Mouse (Mus musculus): ENCODE results near the gene Tmem88. TPM values are rescaled to one million over a fixed set of nuclear protein-coding genes. Genes with fewer than 3 reads are reported as not detected.

The Tmem88 gene
- polyA plus RNA-seq, 1 experiment from 2014 or later: 4.7 TPM

- H3K4me3 ChIP-seq (ENCODE audit: low read depth, low read length): no peak overlapping the region
Observed at GRCm38 (mm10) chr11:69371601-69372000, 26.4 kb downstream of the Tmem88 start.

GRCm38 (mm10) chr11:69370817-69371215, 27.2 kb downstream of the Tmem88 start:
- Histone ChIP-seq H3K9ac (ENCODE audit: low read length) (peak overlapping the region; percentile 18; the same call in 1 of the 2 replicates), H3K4me2 (ENCODE audit: low read length) (peak overlapping the region; percentile 28), H3K27me3 (replicated peaks; ENCODE audit: control insufficient read depth, insufficient read depth, low read length) (no peaks in the 10 kb centered on the region), H3K27ac (ENCODE audit: low read depth, low read length) (peak overlapping the region; percentile 88), H3K9me3 (replicated peaks; ENCODE audit: control insufficient read depth, low read length) (no peaks in the 10 kb centered on the region), H3K4me1 (ENCODE audit: control insufficient read depth, insufficient read depth, low read length) (peaks cover 27% of the 10 kb centered on the region), H3K4me3 (ENCODE audit: low read depth, low read length) (0 out of 2 replicates have a peak overlapping the region, but pooled peaks have one; percentile 4), H3K36me3 (ENCODE audit: control insufficient read depth, insufficient read depth, low read length) (peaks cover 8% of the 10 kb centered on the region; the same call in 1 of the 2 replicates)
- DNase-seq (ENCODE audit: low spot score) (peak; percentile 22), ATAC-seq (no peak)
- WGBS: 15% methylated on average over 9 of the region's 9 CpGs

More at GRCm38 (mm10) chr11:69371601-69372000, 26.4 kb downstream of the Tmem88 start:
- Histone ChIP-seq H3K4me1 (ENCODE audit: control insufficient read depth, insufficient read depth, low read length) (peaks cover 23% of the 10 kb centered on the region), H3K27ac (ENCODE audit: low read depth, low read length) (peak overlapping the region; percentile 88), H3K36me3 (ENCODE audit: control insufficient read depth, insufficient read depth, low read length) (peaks cover 8% of the 10 kb centered on the region; the same call in 1 of the 2 replicates), H3K9me3 (replicated peaks; ENCODE audit: control insufficient read depth, low read length) (no peaks in the 10 kb centered on the region), H3K9ac (ENCODE audit: low read length) (no peak overlapping the region; the same call in 1 of the 2 replicates), H3K27me3 (replicated peaks; ENCODE audit: control insufficient read depth, insufficient read depth, low read length) (no peaks in the 10 kb centered on the region), H3K4me2 (ENCODE audit: low read length) (peak overlapping the region; percentile 28)
- WGBS: 27% methylated on average over 12 of the region's 12 CpGs
- ATAC-seq (no peak; the same call in 1 of the 2 replicates), DNase-seq (ENCODE audit: low spot score) (peak; percentile 29)

DNA sequence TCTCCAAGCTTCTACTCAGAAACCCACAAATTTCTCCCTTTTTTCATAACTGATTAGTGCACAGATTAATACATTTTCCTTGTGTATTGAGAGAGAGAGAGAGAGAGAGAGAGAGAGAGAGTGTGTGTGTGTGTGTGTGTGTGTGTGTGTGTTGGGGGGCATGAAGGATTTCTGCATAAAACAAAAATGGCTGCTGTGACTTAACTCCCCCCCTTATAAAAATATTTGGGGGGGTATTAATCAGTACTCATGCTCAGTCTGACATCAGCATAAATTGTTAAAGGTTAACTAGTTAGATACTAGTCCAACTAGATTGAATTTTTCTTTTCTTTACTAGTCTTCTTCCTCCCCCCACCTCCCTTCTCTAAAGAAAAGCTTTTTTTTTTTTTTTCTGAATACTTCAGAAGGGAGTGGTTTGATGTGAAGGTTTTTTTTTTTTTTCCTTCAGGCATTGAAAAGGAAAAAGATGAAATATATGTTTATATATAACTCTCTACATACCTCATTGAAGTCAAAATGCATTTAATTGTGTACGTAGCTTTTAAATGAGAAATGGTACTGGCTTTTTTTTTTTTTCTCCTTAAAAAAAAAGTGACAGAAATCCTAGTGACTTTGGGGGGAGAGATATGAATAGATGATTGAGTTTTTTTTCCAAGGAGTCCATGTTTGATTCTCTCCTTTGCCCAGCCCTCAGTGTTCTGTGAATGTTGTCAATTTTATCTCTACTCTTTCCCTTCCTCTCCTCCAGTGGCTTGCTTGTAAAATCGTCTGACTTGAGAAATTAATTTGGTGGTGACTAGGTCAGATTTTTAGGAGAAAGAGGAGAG, 27.8 kb downstream of the Tmem88 start:
- DNase-seq (ENCODE audit: low spot score) (peak; percentile 59), ATAC-seq (no peak)
- Histone ChIP-seq H3K36me3 (ENCODE audit: control insufficient read depth, insufficient read depth, low read length) (peaks cover 5% of the 10 kb centered on the region; the same call in 1 of the 2 replicates), H3K9me3 (replicated peaks; ENCODE audit: control insufficient read depth, low read length) (no peaks in the 10 kb centered on the region), H3K27ac (ENCODE audit: low read depth, low read length) (peak overlapping the region; percentile 100), H3K4me3 (ENCODE audit: low read depth, low read length) (peak overlapping the region; percentile 97), H3K4me2 (ENCODE audit: low read length) (peak overlapping the region; percentile 96), H3K27me3 (replicated peaks; ENCODE audit: control insufficient read depth, insufficient read depth, low read length) (no peaks in the 10 kb centered on the region), H3K4me1 (ENCODE audit: control insufficient read depth, insufficient read depth, low read length) (peaks cover 33% of the 10 kb centered on the region), H3K9ac (ENCODE audit: low read length) (peak overlapping the region; percentile 100)
- 16% methylated on average over 2 of the region's 2 CpGs for WGBS

GRCm38 (mm10) chr11:69369215-69369989, 28.6 kb downstream of the Tmem88 start, which contains the start of gene Chd3:
Gene Chd3 (minus strand): TSS chr11:69369406.
- 2% methylated on average over 16 of the region's 34 CpGs for WGBS
- ATAC-seq: no peak

GRCm38 (mm10) chr11:69368356-69369214, 29.4 kb downstream of the Tmem88 start:
- Histone ChIP-seq H3K36me3 (ENCODE audit: control insufficient read depth, insufficient read depth, low read length) (peaks cover 11% of the 10 kb centered on the region), H3K4me2 (ENCODE audit: low read length) (peak overlapping the region; percentile 96), H3K9me3 (replicated peaks; ENCODE audit: control insufficient read depth, low read length) (no peaks in the 10 kb centered on the region), H3K4me3 (ENCODE audit: low read depth, low read length) (peak overlapping the region; percentile 97), H3K9ac (ENCODE audit: low read length) (peak overlapping the region; percentile 100), H3K27me3 (replicated peaks; ENCODE audit: control insufficient read depth, insufficient read depth, low read length) (no peaks in the 10 kb centered on the region), H3K27ac (ENCODE audit: low read depth, low read length) (peak overlapping the region; percentile 100), H3K4me1 (ENCODE audit: control insufficient read depth, insufficient read depth, low read length) (peaks cover 47% of the 10 kb centered on the region)
- ATAC-seq: no peak
- peak; percentile 42 for DNase-seq (ENCODE audit: low spot score)
- under 1% methylated on average over 55 of the region's 106 CpGs for WGBS

More at GRCm38 (mm10) chr11:69369215-69369989, 28.6 kb downstream of the Tmem88 start, which contains the start of gene Chd3:
- Histone ChIP-seq H3K27ac (ENCODE audit: low read depth, low read length) (peak within 1 kb of the TSS; percentile 100), H3K4me3 (ENCODE audit: low read depth, low read length) (peak within 1 kb of the TSS; percentile 97), H3K4me1 (ENCODE audit: control insufficient read depth, insufficient read depth, low read length) (peaks cover 41% of the 10 kb centered on the region), H3K27me3 (replicated peaks; ENCODE audit: control insufficient read depth, insufficient read depth, low read length) (no peaks in the 10 kb centered on the region), H3K9me3 (replicated peaks; ENCODE audit: control insufficient read depth, low read length) (no peaks in the 10 kb centered on the region), H3K36me3 (ENCODE audit: control insufficient read depth, insufficient read depth, low read length) (peaks cover 6% of the 10 kb centered on the region), H3K9ac (ENCODE audit: low read length) (peak within 1 kb of the TSS; percentile 100), H3K4me2 (ENCODE audit: low read length) (peak within 1 kb of the TSS; percentile 96)
- DNase-seq (ENCODE audit: low spot score): peak; percentile 42

- peak overlapping the region; percentile 97 for H3K4me3 ChIP-seq (ENCODE audit: low read depth, low read length)
- H3K36me3 ChIP-seq (ENCODE audit: control insufficient read depth, insufficient read depth, low read length): peaks cover 18% of the 10 kb centered on the region
- DNase-seq (ENCODE audit: low spot score) (peak; percentile 17), ATAC-seq (no peak)
- H3K4me2 ChIP-seq (ENCODE audit: low read length): peak overlapping the region; percentile 96
- H3K4me1 ChIP-seq (ENCODE audit: control insufficient read depth, insufficient read depth, low read length): peaks cover 47% of the 10 kb centered on the region
- no peaks in the 10 kb centered on the region for H3K9me3 ChIP-seq (replicated peaks; ENCODE audit: control insufficient read depth, low read length)
- H3K27me3 ChIP-seq (replicated peaks; ENCODE audit: control insufficient read depth, insufficient read depth, low read length): no peaks in the 10 kb centered on the region
- H3K27ac ChIP-seq (ENCODE audit: low read depth, low read length): peak overlapping the region; percentile 100
- WGBS: under 1% methylated on average over 22 of the region's 22 CpGs
- H3K9ac ChIP-seq (ENCODE audit: low read length): peak overlapping the region; percentile 100
Observed at GRCm38 (mm10) chr11:69367616-69368355, 30.2 kb downstream of the Tmem88 start.

GRCm38 (mm10) chr11:69366855-69367615, 31.0 kb downstream of the Tmem88 start:
- Histone ChIP-seq H3K36me3 (ENCODE audit: control insufficient read depth, insufficient read depth, low read length) (peaks cover 24% of the 10 kb centered on the region), H3K4me1 (ENCODE audit: control insufficient read depth, insufficient read depth, low read length) (peaks cover 42% of the 10 kb centered on the region), H3K4me3 (ENCODE audit: low read depth, low read length) (peak overlapping the region; percentile 97), H3K9ac (ENCODE audit: low read length) (peak overlapping the region; percentile 100), H3K27me3 (replicated peaks; ENCODE audit: control insufficient read depth, insufficient read depth, low read length) (no peaks in the 10 kb centered on the region), H3K4me2 (ENCODE audit: low read length) (peak overlapping the region; percentile 96), H3K27ac (ENCODE audit: low read depth, low read length) (peak overlapping the region; percentile 100), H3K9me3 (replicated peaks; ENCODE audit: control insufficient read depth, low read length) (no peaks in the 10 kb centered on the region)
- under 1% methylated on average over 22 of the region's 22 CpGs for WGBS
- peak; percentile 55 for DNase-seq (ENCODE audit: low spot score)
- ATAC-seq: no peak

All from forebrain, embryonic 14.5 days (tissue).